Mouse (Mus musculus) retina, adult 2 months (tissue): ENCODE results near the gene Sim2.
A peak's percentile ranks its signal among the peaks of the same experiment; 100 is the strongest.

ENCODE experiments used
- DNase-seq: peaks from one replicate; pipeline ENCODE4 v3.0.0-alpha.2; 2012; ENCODE audit warnings: low read depth, low spot score

Gene Sim2

DNA sequence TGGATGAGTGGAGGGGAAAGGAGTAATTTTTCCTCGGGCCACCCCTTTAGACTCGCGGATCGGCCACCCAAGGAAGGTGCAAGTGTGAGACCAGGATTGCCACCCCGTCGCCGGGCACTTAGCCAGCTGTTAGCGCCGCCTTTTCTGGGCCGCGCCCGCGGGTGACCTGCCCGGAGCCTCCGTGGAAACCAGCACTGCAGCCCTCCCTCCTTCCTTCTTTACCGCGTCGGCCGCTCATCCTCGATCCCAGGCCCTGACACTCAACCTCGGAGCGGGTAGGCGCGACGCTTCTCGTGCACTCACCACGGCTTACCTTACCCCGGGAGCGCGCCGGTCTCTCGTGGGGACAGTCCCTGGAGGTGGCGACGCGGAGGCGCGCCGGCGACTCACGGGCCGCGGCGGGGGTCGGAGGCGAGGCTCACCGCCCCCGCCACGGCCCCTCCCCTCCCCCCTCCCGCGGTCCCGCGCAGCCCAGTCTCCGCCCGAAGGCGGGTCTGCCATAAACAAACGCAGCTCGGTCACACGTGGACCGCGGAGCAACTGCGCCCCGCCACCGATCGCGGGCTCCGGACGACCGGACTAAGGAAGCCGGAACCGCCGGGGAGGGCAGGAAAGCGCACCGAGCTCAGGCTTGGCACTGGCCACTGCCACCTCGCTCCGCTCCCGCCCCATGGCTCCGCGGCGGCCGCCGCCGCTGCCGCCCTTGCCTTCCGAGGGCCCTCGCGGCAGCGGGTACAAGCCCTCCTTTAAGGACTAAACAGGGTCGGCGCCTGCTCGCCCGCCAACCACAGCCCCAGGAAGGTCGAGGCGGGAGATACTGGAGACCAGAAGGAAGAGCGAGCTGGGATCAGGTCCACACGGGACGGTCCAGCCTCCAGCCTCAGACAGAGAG, at the start of gene Sim2:
Sim2 (plus strand) TSS at position 221 of the 892 bp plus-strand sequence.
- DNase-seq = no peak

DNA sequence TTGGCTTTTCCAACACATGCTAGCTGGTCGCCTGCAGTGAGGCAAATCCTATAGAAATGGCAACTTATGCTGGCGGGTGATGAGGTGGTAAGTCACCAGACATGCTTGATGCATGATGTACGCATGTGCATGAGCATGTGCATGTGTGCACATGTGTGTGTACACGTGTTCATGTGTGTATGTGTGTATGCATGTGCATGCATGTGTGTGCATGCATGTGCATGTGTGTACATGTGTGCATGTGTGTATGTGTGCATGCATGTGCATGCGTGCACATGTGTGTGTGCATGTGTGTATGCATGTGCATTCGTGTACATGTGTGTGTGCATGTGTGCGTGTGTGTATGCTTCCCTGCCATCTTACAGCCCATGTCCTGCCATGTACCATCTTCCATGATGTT, 47.5 kb upstream of the Sim2 start:
- DNase-seq = no peak

DNA sequence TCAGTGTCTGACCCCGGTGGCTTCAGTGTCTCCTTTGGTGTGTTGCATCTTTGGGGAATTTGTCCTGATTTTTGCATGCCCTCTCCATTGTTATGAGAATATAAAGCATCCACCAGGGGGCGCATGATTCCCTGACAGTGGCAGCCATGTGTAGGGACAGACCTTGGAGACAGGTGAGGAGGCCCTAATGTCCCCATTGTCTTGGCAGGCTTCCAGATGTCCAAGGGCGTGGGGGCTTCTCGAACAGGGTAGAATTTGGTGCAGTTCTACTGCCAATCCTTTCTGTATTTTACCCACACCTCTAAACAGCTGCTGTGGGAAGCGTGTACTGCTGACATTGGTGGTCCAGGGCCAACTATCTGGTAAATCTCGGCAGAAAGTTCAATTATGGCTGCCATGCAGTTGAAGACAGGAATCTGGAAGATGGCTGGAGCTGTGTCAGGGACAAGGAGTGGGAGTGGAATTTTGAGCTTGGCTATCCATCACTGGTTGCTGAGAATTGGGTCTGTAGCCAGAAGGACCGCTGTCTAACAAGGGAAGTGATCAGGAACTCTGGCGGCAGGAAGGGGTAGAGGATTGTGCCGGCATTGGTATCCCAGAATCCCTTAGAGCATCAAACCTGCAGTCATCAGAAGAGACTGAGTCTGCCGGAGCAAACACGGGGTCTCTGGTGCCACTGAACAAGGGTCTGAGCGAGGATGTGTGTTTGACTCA, 46.3 kb upstream of the Sim2 start:
- peak; percentile 47 for DNase-seq

DNA sequence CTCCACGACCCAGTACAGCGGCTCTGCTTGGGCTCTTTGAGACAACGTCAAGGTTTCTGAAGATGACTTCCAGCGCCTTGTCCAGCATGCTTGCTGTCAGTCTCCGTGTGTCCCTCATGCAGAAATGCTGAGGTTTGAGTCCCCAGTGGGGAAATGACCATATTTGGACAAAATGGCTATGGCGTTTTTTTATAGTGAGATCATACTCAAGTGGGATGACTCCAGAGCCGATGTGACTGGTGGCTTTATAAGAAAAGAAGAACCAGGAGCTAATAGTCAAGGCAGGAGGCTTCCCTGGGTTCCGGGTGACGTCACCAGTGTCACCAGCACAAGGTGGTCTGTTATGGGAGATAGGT, 45.8 kb upstream of the Sim2 start:
- no peak for DNase-seq

DNA sequence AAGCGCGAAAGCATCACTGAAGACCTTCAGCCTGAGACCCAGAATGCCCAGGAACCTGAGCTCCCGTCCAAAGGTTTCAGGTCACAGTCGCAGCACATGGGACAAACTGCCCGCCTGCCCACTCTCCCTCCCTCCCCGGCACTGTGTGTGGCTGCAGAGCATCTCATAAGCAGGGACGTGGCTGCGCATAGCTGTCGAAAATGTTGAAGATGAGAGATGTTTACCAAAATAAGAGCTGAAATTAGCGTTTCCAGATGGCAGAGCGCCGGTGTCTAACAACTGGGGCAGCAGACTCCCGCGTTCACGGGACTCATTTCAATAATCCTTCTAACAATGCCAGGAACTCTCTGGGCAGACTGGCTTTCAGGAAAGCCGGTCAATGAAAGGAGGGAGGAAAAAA, 44.2 kb upstream of the Sim2 start:
- DNase-seq = no peak

DNA sequence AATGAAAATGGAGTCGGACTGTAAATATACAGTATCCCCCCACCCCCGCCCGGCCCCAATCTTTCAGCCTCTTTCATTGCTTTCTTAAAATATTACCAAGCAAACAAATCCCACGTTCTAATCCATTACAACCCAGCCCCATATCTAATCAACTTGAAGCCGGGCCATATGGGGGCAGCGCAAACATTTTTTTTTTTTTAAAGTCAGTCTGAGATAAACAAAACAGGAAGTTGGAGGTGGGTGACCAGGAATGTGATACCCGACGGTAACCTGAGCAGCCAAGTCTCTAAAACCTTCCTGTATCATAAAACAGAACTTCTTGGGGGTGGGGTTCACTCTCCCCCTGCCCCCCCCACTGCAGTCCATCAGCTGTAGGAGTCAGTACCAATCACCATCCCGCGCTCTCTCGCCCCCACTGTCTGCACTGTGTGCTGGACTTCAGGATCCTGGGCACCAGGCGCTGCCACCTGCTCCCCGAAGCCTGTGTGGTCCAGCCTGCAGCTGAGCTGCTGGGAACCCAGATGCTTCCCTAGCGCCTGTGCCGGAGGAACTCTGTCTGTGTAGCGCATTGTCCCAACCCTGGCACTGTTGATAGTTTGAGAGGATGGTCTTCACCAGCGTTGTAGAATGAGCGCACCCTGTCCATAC, 43.5 kb upstream of the Sim2 start:
- no peak for DNase-seq

DNA sequence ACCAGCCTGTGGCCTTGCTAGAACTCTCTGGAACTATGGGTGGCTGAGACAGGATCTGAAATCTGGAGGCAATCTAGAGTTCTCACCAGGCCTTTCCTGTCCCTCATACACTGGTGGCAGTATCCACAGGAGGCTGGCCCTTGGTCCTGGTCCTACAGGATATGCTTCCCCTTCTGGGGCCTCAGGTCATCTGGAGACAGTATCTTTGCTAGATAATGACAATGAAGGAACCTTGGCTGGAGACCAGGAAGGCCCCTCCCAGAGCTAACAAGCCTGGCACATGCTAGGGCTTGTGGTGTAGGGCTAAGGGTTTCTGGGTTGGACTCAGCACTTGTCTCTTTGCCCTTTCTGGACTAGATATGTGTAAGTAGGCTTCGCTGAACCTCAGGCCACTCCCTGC, 40.9 kb upstream of the Sim2 start:
- no peak for DNase-seq

DNA sequence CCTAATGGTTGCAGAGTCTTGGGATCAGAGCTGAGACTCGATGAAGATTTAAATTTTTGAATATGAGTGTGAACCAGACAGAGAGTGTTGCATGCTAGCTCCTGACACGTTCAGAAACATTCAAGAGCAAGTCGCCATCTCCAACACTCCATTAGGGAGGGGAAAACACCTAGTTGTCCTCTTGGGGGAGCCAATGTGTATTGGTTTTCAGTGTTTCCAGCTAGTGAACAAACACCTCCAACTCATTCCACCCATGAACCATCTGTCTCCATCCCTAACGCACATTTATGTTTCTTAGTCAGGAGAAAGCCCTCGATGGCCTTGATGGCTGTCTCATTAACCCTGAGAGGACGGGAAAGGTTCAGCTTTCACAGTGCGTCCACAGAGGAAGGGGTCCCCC, 39.7 kb upstream of the Sim2 start:
- DNase-seq = no peak

DNA sequence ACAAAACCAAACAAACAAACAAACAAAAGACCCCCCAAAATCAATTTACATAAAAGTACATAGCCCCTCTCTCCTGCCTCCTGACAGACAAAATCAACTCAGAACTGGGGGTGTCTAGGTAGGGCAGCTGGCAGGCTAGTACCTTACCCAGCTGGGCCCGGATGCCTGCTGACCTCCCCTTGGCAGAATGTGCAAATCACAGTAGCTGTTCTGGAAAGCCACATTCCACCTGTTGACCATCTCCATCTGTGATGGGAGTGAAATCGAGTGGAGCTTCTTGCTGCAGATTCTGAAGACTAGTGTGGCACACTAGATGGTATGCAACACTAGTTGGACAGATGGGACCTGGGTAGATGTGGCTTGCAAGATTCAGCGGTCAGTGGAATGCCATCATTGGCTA, 34.4 kb upstream of the Sim2 start:
- no peak for DNase-seq

DNA sequence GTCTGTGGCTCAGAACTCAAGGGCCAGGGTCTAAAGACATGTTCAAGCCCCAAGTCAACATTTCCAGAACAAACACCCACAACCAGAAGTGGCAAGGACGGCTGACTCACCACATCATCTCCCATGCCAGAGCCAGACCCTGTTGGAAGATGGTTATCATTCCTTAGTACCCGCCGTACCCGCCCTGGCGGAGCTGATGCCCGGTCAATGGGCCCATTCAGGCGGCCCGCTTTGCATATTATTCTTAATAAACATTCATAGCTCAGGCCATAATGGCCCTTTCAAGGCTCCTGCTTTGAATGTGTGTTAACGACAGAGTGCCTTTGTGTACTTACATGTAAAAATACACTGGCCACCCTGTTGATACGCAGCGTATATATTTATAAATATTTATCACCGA, 29.6 kb upstream of the Sim2 start:
- DNase-seq = no peak

DNA sequence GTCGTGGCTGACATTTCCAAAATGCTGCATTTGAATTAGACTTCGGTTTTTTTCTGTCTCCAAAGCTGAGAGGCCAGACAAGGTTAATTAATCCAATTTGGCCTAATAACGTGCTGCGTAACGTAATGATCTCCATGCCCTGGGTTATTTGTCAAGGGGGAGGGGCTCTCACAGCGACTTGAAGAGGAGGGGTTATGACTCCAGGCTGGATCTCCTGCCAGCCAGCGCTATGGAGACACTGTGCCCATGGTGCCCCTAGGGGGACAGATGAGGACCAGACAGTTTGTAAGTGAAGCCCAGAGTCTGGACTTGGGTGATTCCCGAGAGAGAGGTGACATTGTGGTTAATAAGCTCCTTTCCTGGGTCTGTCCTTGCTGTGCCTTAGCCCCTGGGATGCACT, 29.2 kb upstream of the Sim2 start:
- DNase-seq = no peak

DNA sequence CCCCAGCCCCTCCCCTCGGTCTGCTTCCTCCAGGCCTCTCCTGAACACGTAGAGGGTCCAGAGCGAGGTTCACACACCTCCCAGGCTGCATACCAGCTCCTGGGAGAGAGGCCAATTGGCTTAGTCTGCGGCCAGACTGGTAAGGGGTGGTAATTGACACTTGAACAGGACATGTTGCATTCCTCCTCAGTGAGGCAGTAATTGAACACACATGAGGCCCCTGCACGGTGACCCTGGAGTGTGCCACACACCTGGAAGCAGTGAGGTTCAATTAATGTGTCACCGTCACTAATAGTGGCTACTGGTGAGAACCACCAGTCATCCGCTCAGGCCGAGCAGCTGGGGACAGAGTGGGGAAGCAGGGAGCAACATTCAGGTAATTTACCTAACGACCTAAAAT, 24.9 kb upstream of the Sim2 start:
- DNase-seq = no peak

DNA sequence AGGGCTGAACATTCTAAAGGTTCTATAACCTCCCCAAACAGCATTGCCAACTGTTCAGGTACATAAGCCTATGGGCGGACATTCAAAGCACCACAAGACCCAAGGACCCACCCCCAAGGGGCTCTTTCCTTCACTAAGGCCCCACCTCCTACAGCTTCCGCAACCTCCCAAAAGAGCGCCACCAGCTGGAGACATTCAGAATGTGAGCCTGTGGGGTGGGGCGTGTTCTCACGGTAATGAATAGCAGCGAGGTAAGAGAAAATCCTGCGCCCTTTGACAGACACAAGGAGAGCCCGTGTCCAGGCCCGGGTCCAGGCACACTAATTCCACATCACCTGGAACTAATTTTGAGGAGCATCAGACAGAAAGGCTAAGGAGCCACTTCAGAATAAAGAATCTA, 20.5 kb upstream of the Sim2 start:
- no peak for DNase-seq

DNA sequence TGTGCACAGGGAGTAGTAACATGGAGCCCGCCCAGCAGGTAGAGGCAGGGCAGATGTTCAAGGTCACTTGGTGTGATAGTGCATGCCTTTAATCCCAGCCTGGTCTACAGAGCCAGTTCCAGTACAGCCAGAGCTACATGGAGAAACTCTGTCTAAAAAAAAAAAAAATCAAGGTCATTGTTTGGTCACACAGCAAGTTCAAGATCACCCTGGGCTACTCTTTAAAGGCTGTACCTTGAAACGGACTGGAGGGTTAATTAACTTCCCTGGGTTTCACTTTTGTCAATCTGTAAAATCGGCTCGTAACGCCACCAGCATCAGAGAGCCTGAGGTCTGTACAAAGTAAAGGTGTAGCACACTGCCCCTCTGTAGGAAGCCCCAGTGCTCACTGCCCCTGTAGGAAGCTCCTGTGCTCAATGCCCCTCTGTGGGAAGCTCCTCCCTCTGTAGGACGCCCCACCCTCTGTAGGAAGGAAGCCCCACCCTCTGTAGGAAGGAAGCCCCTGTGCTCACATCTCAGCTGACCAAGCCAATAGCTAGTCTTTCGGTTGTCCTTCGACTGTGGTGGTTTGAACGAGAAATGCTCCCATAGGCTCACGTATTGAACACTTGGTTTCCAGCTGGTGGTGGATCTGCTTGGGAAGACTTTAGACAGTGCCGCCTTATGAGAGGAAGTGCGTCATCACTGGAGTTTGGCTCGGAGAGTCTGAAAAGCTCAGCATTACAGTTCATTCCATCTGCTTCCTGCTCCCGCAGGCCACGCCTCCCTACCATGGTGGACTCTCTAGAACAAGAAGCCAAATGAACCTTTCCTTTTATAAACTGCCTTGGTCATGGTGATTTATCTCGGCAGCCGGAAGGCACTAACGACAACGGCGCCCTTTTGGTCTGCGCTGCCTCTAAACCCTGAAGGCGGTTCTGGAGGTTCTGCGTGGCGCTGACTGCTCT, 18.7 kb upstream of the Sim2 start:
- no peak for DNase-seq

DNA sequence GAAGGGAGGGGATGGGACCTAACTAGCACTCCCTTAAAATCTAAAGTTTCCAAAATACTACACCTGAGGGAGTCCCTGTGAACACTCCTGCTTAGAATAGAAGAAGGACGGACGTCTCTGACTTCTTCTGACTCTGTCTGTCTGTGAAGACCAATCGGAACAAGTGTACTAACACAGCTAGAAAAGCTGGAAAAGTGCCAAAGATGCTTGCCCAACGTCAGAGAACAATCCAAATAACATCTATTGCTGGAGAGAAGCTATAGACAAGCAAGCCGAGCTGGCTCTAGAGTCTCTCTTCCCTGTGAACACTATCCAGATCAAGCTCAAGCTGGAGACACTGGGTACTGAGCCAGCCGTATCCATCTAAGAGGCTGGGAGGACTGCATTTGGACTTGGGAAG, 18.0 kb upstream of the Sim2 start:
- DNase-seq = no peak

DNA sequence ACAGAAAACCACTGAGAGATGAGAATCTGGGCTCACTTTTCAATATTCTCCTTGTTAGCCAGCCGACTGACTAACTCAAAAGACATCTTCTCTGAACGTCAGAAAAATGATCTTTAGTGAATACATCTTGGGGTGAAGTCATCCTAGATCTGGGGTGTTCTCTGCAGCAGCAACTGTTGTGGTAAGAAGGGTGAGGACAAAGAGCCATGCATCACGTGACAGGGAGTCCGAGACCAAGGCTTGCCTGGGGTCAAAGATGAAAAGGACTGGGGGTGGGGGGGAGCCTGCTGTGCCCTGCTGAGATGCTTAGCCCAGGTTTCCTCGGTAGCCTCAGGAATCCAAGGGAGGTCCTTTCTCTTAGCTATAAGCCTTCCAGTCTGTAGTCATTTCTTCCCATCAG, 17.5 kb upstream of the Sim2 start:
- no peak for DNase-seq

DNA sequence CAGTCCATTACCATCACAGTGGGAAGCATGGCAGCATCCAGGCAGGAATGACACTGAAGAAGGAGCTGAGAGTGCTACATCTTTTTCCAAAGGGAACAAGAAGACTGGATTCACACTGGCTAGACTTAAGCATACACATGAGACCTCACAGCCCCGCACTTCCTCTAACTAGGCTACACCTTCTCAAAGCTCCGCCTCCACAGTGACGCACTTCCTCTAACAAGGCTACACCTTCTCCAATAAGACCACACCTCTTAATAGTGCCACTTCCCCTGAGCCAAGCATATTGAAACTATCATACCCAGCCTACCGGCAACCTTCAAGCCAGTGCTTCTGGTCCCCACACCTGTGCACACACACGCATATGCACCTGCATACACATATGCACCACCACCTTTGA, 15.7 kb upstream of the Sim2 start:
- DNase-seq = no peak

DNA sequence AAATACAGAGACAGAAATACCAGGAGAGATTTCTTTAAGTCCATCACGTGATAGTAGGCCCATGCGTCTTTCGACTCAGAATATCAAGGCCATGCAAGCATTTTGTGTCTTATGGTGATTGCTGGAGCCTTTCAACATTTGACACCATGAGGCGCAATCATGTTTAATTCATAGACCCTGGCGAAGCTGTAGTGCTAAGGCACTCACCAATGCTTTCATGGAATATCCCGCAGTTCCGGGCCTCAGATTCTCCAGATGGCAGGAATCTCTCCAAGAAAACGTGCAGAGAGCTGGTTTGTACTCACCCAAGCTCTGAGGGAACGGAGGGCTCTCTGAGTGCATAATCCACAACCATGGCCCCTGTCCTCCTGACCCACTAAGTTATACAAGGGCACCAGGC, 13.8 kb upstream of the Sim2 start:
- DNase-seq = no peak

DNA sequence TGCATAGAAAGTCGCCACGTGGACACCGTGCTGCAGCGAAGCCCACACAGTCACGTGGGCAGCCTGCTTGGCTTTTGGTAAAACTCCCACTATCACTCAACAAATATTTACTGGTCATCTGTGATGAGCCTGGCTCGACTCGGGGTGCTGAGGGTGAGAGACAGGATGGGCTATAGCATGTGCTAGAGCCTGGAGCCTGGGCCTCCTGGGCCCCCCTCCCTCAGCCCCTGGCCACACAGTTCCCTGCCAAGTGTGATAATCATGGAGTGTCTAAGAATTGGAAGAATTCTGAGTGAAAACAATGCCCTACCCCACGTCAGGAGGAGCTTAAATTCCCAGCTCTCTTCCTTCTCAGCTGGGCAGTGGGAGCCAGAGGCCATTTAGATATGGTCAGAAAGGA, 13.3 kb upstream of the Sim2 start:
- DNase-seq = no peak

DNA sequence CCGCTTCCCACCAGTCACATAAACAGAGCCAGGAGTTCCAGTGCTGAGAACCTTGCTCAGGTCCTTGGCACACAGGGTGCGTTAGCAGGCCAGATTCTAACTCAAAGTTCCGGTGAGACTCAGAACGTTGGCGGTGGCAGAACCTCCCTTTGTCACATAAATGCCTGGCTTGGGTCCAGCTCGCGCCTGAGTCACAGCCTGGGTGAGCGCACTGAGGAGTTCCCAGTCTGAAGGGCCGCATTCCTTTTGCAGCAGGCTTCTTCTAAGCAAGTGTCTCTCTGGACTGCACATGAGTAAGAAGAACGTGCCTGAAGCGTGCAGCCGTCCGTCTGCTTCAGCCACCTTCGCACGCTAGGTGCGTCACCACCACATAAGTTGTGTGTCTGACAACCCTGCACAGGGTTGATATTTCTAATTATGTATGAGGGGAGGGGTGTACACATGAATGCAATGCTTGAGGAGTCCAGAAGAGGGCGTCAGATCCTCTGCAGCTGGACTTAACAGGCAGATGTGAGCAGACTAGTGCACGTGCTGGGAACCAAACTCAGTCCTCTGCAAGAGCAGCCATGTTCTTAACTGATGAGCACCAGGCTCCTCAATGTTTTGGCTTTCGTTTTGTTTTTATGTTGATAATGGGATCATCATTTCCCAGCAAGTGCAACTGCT, 9.2 kb upstream of the Sim2 start:
- DNase-seq = no peak
